Mouse (Mus musculus): ENCODE data around the gene Usp46. TPM values are rescaled to one million over a fixed set of nuclear protein-coding genes. Genes with fewer than 3 reads are reported as not detected.

The Usp46 gene
- polyA plus RNA-seq, 1 experiment from 2014 or later, result 12.6 TPM

- no peaks in the 10 kb centered on the region for H3K27me3 ChIP-seq (ENCODE audit: insufficient read depth, low read length)
- H3K9ac ChIP-seq (replicated peaks), result peak overlapping the region; percentile 57
- no peaks in the 10 kb centered on the region for H3K9me3 ChIP-seq (ENCODE audit: low read length)
- peak; percentile 40 for ATAC-seq
- peak overlapping the region; percentile 84 for H3K27ac ChIP-seq (ENCODE audit: low read depth)
- DNase-seq, result peak; percentile 65
- peak overlapping the region; percentile 82 for H3K4me2 ChIP-seq (ENCODE audit: low read depth, low read length)
- H3K4me1 ChIP-seq (ENCODE audit: insufficient read depth), result peaks cover 62% of the 10 kb centered on the region
- TF ChIP-seq CTCF (IDR thresholded peaks at IDR 0.05; ENCODE audit: low read depth), result no peak
- TF ChIP-seq EP300 (IDR thresholded peaks at IDR 0.05; ENCODE audit: low read depth), result peak; percentile 30; the same call in 1 of the 2 replicates
- 45% methylated on average over 11 of the region's 11 CpGs for WGBS (ENCODE audit: insufficient replicate concordance)
- H3K36me3 ChIP-seq (replicated peaks; ENCODE audit: insufficient read depth, low read length), result no peaks in the 10 kb centered on the region
- H3K4me3 ChIP-seq (ENCODE audit: low read depth, low read length), result peak overlapping the region; percentile 91
Observed at GRCm38 (mm10) chr5:74065565-74066275, 2.5 kb downstream of the Usp46 start.

DNA sequence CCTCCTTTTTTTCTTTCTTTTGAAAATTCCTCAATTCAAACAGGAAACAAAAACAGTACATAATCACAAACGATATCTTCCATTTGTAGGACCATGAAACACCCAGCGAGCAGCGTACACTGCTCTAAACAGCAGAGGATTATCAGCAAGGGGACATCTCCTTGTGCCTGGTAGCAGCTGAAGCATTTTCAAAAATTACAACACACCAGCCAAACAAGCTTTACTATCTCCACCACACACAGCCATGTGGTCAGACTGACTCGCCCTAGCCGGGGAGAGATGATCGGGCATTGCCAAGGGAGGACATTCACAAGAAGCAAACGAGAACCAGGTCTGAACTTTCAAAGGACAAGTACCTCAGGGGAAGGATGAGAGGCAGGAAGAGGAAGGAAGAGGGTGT, 3.4 kb downstream of the Usp46 start:
- H3K9me3 ChIP-seq (ENCODE audit: low read length), result no peaks in the 10 kb centered on the region
- H3K9ac ChIP-seq (replicated peaks), result peak overlapping the region; percentile 57
- ATAC-seq, result peak; percentile 43
- peaks cover 62% of the 10 kb centered on the region for H3K4me1 ChIP-seq (ENCODE audit: insufficient read depth)
- no peaks in the 10 kb centered on the region for H3K36me3 ChIP-seq (replicated peaks; ENCODE audit: insufficient read depth, low read length)
- peak overlapping the region; percentile 91 for H3K4me3 ChIP-seq (ENCODE audit: low read depth, low read length)
- peak overlapping the region; percentile 82 for H3K4me2 ChIP-seq (ENCODE audit: low read depth, low read length)
- peak overlapping the region; percentile 84 for H3K27ac ChIP-seq (ENCODE audit: low read depth)
- DNase-seq, result peak; percentile 47
- peak; percentile 74; the same call in 1 of the 2 replicates for TF ChIP-seq EP300 (IDR thresholded peaks at IDR 0.05; ENCODE audit: low read depth)
- no peak for TF ChIP-seq CTCF (IDR thresholded peaks at IDR 0.05; ENCODE audit: low read depth)
- H3K27me3 ChIP-seq (ENCODE audit: insufficient read depth, low read length), result no peaks in the 10 kb centered on the region
- WGBS (ENCODE audit: insufficient replicate concordance), result 42% methylated on average over 7 of the region's 7 CpGs

GRCm38 (mm10) chr5:74063226-74063747, 4.9 kb downstream of the Usp46 start:
- peak overlapping the region; percentile 57 for H3K9ac ChIP-seq (replicated peaks)
- peaks cover 55% of the 10 kb centered on the region for H3K4me1 ChIP-seq (ENCODE audit: insufficient read depth)
- TF ChIP-seq EP300 (IDR thresholded peaks at IDR 0.05; ENCODE audit: low read depth) (peak; percentile 89), CTCF (IDR thresholded peaks at IDR 0.05; ENCODE audit: low read depth) (no peak)
- 60% methylated on average over 5 of the region's 5 CpGs for WGBS (ENCODE audit: insufficient replicate concordance)
- H3K36me3 ChIP-seq (replicated peaks; ENCODE audit: insufficient read depth, low read length), result no peaks in the 10 kb centered on the region
- no peaks in the 10 kb centered on the region for H3K27me3 ChIP-seq (ENCODE audit: insufficient read depth, low read length)
- peak overlapping the region; percentile 91 for H3K4me3 ChIP-seq (ENCODE audit: low read depth, low read length)
- no peaks in the 10 kb centered on the region for H3K9me3 ChIP-seq (ENCODE audit: low read length)
- no peak for DNase-seq
- no peak for ATAC-seq
- H3K27ac ChIP-seq (ENCODE audit: low read depth), result peak overlapping the region; percentile 84
- peak overlapping the region; percentile 82 for H3K4me2 ChIP-seq (ENCODE audit: low read depth, low read length)

DNA sequence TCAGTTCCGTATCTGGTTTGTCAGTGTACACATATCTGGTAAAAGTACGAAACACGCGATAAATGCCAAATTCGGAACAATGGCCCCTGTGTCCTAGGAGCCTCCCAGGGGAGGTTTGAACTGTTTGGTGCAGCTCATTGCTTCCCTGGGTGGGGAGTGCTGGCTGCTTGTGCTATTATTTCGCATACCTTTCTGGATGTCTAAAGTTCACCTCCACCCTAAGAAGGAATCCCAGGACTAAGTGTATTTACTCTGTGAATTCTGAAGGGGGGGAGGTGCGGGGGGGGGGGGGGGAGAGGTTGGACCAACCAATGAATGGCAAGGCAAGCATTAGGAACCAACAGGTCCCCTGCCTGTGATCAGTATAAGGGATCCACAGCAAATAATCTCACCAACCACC, 6.0 kb downstream of the Usp46 start:
- Histone ChIP-seq H3K36me3 (replicated peaks; ENCODE audit: insufficient read depth, low read length) (no peaks in the 10 kb centered on the region), H3K4me3 (ENCODE audit: low read depth, low read length) (peak overlapping the region; percentile 91), H3K4me1 (ENCODE audit: insufficient read depth) (peaks cover 53% of the 10 kb centered on the region), H3K9ac (replicated peaks) (peak overlapping the region; percentile 16; the same call in 1 of the 2 replicates), H3K4me2 (ENCODE audit: low read depth, low read length) (peak overlapping the region; percentile 82), H3K27ac (ENCODE audit: low read depth) (peak overlapping the region; percentile 84; the same call in 1 of the 2 replicates), H3K27me3 (ENCODE audit: insufficient read depth, low read length) (no peaks in the 10 kb centered on the region), H3K9me3 (ENCODE audit: low read length) (no peaks in the 10 kb centered on the region)
- TF ChIP-seq EP300 (IDR thresholded peaks at IDR 0.05; ENCODE audit: low read depth) (no peak), CTCF (IDR thresholded peaks at IDR 0.05; ENCODE audit: low read depth) (no peak)
- WGBS (ENCODE audit: insufficient replicate concordance), result 76% methylated on average over 7 of the region's 7 CpGs
- DNase-seq (no peak), ATAC-seq (no peak)

DNA sequence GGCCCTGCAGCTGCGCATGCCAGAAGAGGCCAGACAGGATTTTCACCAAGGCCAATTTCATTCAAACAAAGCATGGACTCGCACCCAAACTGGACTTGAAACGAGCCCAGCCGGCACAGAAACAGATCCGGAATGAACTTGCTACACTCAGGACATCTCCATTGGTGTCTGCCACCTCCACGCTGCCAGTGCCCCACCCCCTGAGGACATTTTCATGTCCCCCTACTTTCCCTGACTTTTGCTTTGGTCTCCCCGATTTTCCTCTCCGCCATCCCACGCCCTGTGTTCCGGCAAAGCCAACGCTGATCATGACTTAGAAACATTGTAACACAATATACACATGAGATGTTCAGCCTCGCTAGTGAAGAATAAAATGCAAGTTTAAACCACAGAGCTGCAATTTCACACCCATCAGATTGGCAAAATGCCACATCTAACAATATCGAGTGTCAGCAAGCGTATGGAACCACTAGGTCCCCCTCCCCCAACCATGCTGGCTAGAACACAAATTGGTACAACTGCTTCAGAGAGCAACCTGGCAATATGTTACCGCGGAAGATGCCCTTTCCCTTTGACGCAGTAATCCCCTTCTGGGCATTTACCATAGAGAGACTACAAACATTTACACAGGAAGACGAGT, 6.7 kb downstream of the Usp46 start:
- DNase-seq (no peak), ATAC-seq (no peak)
- Histone ChIP-seq H3K27ac (ENCODE audit: low read depth) (no peak overlapping the region), H3K36me3 (replicated peaks; ENCODE audit: insufficient read depth, low read length) (no peaks in the 10 kb centered on the region), H3K4me1 (ENCODE audit: insufficient read depth) (peaks cover 45% of the 10 kb centered on the region), H3K27me3 (ENCODE audit: insufficient read depth, low read length) (no peaks in the 10 kb centered on the region), H3K4me2 (ENCODE audit: low read depth, low read length) (peak overlapping the region; percentile 52), H3K9ac (replicated peaks) (no peak overlapping the region), H3K4me3 (ENCODE audit: low read depth, low read length) (peak overlapping the region; percentile 91), H3K9me3 (ENCODE audit: low read length) (no peaks in the 10 kb centered on the region)
- WGBS (ENCODE audit: insufficient replicate concordance), result 75% methylated on average over 18 of the region's 18 CpGs
- TF ChIP-seq CTCF (IDR thresholded peaks at IDR 0.05; ENCODE audit: low read depth) (no peak), EP300 (IDR thresholded peaks at IDR 0.05; ENCODE audit: low read depth) (no peak)

All from liver, postnatal 0 days (tissue).